Mouse (Mus musculus): Measurements from ENCODE around the gene Ifi27. TPM values are rescaled to one million over a fixed set of nuclear protein-coding genes. Genes with fewer than 3 reads are reported as not detected.

Gene Ifi27
- polyA plus RNA-seq, 2 experiments = 50.5 to 87.1 TPM

- Histone ChIP-seq H3K4me2 (replicated peaks; ENCODE audit: low read depth, low read length, severe bottlenecking) (no peak within 1 kb of the TSS), H3K9ac (ENCODE audit: low read depth, low read length, severe bottlenecking) (no peak within 1 kb of the TSS), H3K27ac (replicated peaks; ENCODE audit: low read depth, low read length) (no peak within 1 kb of the TSS), H3K36me3 (ENCODE audit: control insufficient read depth, insufficient read depth, low read length) (no peaks in the 10 kb centered on the region), H3K9me3 (ENCODE audit: control insufficient read depth, low read length) (no peaks in the 10 kb centered on the region), H3K4me3 (replicated peaks; ENCODE audit: low read length) (no peak within 1 kb of the TSS), H3K27me3 (ENCODE audit: control insufficient read depth, insufficient read depth, low read length) (no peaks in the 10 kb centered on the region), H3K4me1 (ENCODE audit: control insufficient read depth, insufficient read depth, low read length) (no peaks in the 10 kb centered on the region)
- no peak for ATAC-seq (ENCODE audit: low FRiP score, low read depth)
- TF ChIP-seq POLR2A (IDR thresholded peaks at IDR 0.05; ENCODE audit: borderline replicate concordance, extremely low read depth, insufficient read depth, insufficient read length) = no peak
- no peak for DNase-seq (ENCODE audit: low spot score)
- 62% methylated on average over 3 of the region's 3 CpGs for WGBS
These were observed 23.1 kb downstream of the Ifi27 start, which contains the start of gene Ifi27l2b for GRCm38 (mm10) chr12:103457140-103457539. TSS of gene Ifi27l2b (minus strand) at chr12:103457223.

- Histone ChIP-seq H3K4me2 (replicated peaks; ENCODE audit: low read depth, low read length, severe bottlenecking) (no peak overlapping the region), H3K27me3 (ENCODE audit: control insufficient read depth, insufficient read depth, low read length) (no peaks in the 10 kb centered on the region), H3K27ac (replicated peaks; ENCODE audit: low read depth, low read length) (no peak overlapping the region), H3K9me3 (ENCODE audit: control insufficient read depth, low read length) (no peaks in the 10 kb centered on the region), H3K9ac (ENCODE audit: low read depth, low read length, severe bottlenecking) (no peak overlapping the region), H3K36me3 (ENCODE audit: control insufficient read depth, insufficient read depth, low read length) (no peaks in the 10 kb centered on the region), H3K4me1 (ENCODE audit: control insufficient read depth, insufficient read depth, low read length) (no peaks in the 10 kb centered on the region), H3K4me3 (replicated peaks; ENCODE audit: low read length) (no peak overlapping the region)
- ATAC-seq (ENCODE audit: low FRiP score, low read depth) = no peak
- no peak for DNase-seq (ENCODE audit: low spot score)
- 39% methylated on average over 2 of the region's 2 CpGs for WGBS
- no peak for TF ChIP-seq POLR2A (IDR thresholded peaks at IDR 0.05; ENCODE audit: borderline replicate concordance, extremely low read depth, insufficient read depth, insufficient read length)
These were observed 40.5 kb downstream of the Ifi27 start for GRCm38 (mm10) chr12:103474481-103474880.

- no peak overlapping the region for H3K4me3 ChIP-seq (replicated peaks; ENCODE audit: low read length)
- H3K27ac ChIP-seq (replicated peaks; ENCODE audit: low read depth, low read length) = no peak overlapping the region
- 72% methylated on average over 1 of the region's 1 CpGs for WGBS
- TF ChIP-seq POLR2A (IDR thresholded peaks at IDR 0.05; ENCODE audit: borderline replicate concordance, extremely low read depth, insufficient read depth, insufficient read length) = no peak
- no peaks in the 10 kb centered on the region for H3K36me3 ChIP-seq (ENCODE audit: control insufficient read depth, insufficient read depth, low read length)
- no peaks in the 10 kb centered on the region for H3K4me1 ChIP-seq (ENCODE audit: control insufficient read depth, insufficient read depth, low read length)
- no peak overlapping the region for H3K9ac ChIP-seq (ENCODE audit: low read depth, low read length, severe bottlenecking)
- ATAC-seq (ENCODE audit: low FRiP score, low read depth) (no peak), DNase-seq (ENCODE audit: low spot score) (no peak)
- no peaks in the 10 kb centered on the region for H3K9me3 ChIP-seq (ENCODE audit: control insufficient read depth, low read length)
- no peaks in the 10 kb centered on the region for H3K27me3 ChIP-seq (ENCODE audit: control insufficient read depth, insufficient read depth, low read length)
- no peak overlapping the region for H3K4me2 ChIP-seq (replicated peaks; ENCODE audit: low read depth, low read length, severe bottlenecking)
These were observed 42.9 kb downstream of the Ifi27 start for GRCm38 (mm10) chr12:103476779-103477389.

GRCm38 (mm10) chr12:103477461-103478015, 43.5 kb downstream of the Ifi27 start:
- no peaks in the 10 kb centered on the region for H3K9me3 ChIP-seq (ENCODE audit: control insufficient read depth, low read length)
- no peak overlapping the region for H3K27ac ChIP-seq (replicated peaks; ENCODE audit: low read depth, low read length)
- no peak for ATAC-seq (ENCODE audit: low FRiP score, low read depth)
- H3K27me3 ChIP-seq (ENCODE audit: control insufficient read depth, insufficient read depth, low read length) = no peaks in the 10 kb centered on the region
- TF ChIP-seq POLR2A (IDR thresholded peaks at IDR 0.05; ENCODE audit: borderline replicate concordance, extremely low read depth, insufficient read depth, insufficient read length) = no peak
- H3K36me3 ChIP-seq (ENCODE audit: control insufficient read depth, insufficient read depth, low read length) = no peaks in the 10 kb centered on the region
- no peak overlapping the region for H3K9ac ChIP-seq (ENCODE audit: low read depth, low read length, severe bottlenecking)
- no peak for DNase-seq (ENCODE audit: low spot score)
- no peak overlapping the region for H3K4me2 ChIP-seq (replicated peaks; ENCODE audit: low read depth, low read length, severe bottlenecking)
- H3K4me1 ChIP-seq (ENCODE audit: control insufficient read depth, insufficient read depth, low read length) = no peaks in the 10 kb centered on the region
- 76% methylated on average over 7 of the region's 7 CpGs for WGBS
- no peak overlapping the region for H3K4me3 ChIP-seq (replicated peaks; ENCODE audit: low read length)

- 76% methylated on average over 5 of the region's 5 CpGs for WGBS
- no peak for DNase-seq (ENCODE audit: low spot score)
- H3K4me2 ChIP-seq (replicated peaks; ENCODE audit: low read depth, low read length, severe bottlenecking) = no peak overlapping the region
These were observed 47.7 kb downstream of the Ifi27 start for GRCm38 (mm10) chr12:103481671-103482070.

More at GRCm38 (mm10) chr12:103481671-103482070, 47.7 kb downstream of the Ifi27 start:
- no peaks in the 10 kb centered on the region for H3K36me3 ChIP-seq (ENCODE audit: control insufficient read depth, insufficient read depth, low read length)
- no peak overlapping the region for H3K27ac ChIP-seq (replicated peaks; ENCODE audit: low read depth, low read length)
- no peak for ATAC-seq (ENCODE audit: low FRiP score, low read depth)
- H3K4me3 ChIP-seq (replicated peaks; ENCODE audit: low read length) = no peak overlapping the region
- no peak overlapping the region for H3K9ac ChIP-seq (ENCODE audit: low read depth, low read length, severe bottlenecking)
- H3K27me3 ChIP-seq (ENCODE audit: control insufficient read depth, insufficient read depth, low read length) = no peaks in the 10 kb centered on the region
- H3K9me3 ChIP-seq (ENCODE audit: control insufficient read depth, low read length) = no peaks in the 10 kb centered on the region
- H3K4me1 ChIP-seq (ENCODE audit: control insufficient read depth, insufficient read depth, low read length) = no peaks in the 10 kb centered on the region
- TF ChIP-seq POLR2A (IDR thresholded peaks at IDR 0.05; ENCODE audit: borderline replicate concordance, extremely low read depth, insufficient read depth, insufficient read length) = no peak

Measured in limb, embryonic 14.5 days (tissue).